Mouse (Mus musculus) intestine, embryonic 16.5 days (tissue): ENCODE measurements around the gene Ccdc107. TPM values are rescaled to one million over a fixed set of nuclear protein-coding genes. Genes with fewer than 3 reads are reported as not detected.

ENCODE experiments used
- ATAC-seq: fragments of 200-750 bp; cut with Nextera tagmentation; 2 replicates; pipeline ENCODE4 v1.8.0; 2017; ENCODE audit warnings: moderate TSS enrichment, moderate library complexity
- H3K27ac ChIP-seq: fragments of 300-500 bp; sonication (generic); 2 replicates; pipeline ENCODE4 v1.5.1; 2014; ENCODE audit warnings: mild to moderate bottlenecking, low read length
- H3K27me3 ChIP-seq: fragments of 300-500 bp; sonication (generic); replicated peaks from 2 replicates; pipeline ENCODE4 v1.6.1; 2014; ENCODE audit warnings: low read length, control low read depth, mixed read lengths; ENCODE audit not compliant: control insufficient read depth, insufficient read depth
- H3K36me3 ChIP-seq: fragments of 300-500 bp; sonication (generic); 2 replicates; pipeline ENCODE4 v1.6.1; 2014; ENCODE audit warnings: low read length, control low read depth; ENCODE audit not compliant: control insufficient read depth, insufficient read depth
- H3K4me1 ChIP-seq: fragments of 300-500 bp; sonication (generic); 2 replicates; pipeline ENCODE4 v1.6.1; 2014; ENCODE audit warnings: low read length, control low read depth, mixed read lengths; ENCODE audit not compliant: control insufficient read depth, insufficient read depth
- H3K4me2 ChIP-seq: fragments of 300-500 bp; sonication (generic); 2 replicates; pipeline ENCODE4 v1.6.1; 2014; ENCODE audit warnings: low read depth, low read length, control low read depth
- H3K4me3 ChIP-seq: fragments of 300-500 bp; sonication (generic); 2 replicates; pipeline ENCODE4 v1.5.1; 2014; ENCODE audit warnings: mild to moderate bottlenecking, low read length
- H3K9ac ChIP-seq: fragments of 300-500 bp; sonication (generic); 2 replicates; pipeline ENCODE4 v1.6.1; 2014; ENCODE audit warnings: low read depth, low read length
- H3K9me3 ChIP-seq: fragments of 300-500 bp; sonication (generic); 2 replicates; pipeline ENCODE4 v1.6.1; 2016; ENCODE audit warnings: low read length, control low read depth; ENCODE audit not compliant: control insufficient read depth
- WGBS: fragments of 180-500 bp; shearing (Covaris S2); extraction: QIAGEN DNeasy Blood & Tissue Kit; methylation state at CpG from one replicate; pipeline ENCODE4 v1.1.7; 2014; 5-methylcytosine and 5-hydroxymethylcytosine counted together
- polyA plus RNA-seq: library from polyadenylated mRNA; unstranded; fragments of >200 nt; fragmentation: Nextera tagmentation; extraction: Ambion mirVana; gene quantifications from 2 replicates; pipeline ENCODE4 v1.2.1, GENCODE M21; 2015

The Ccdc107 gene
- polyA plus RNA-seq, 1 experiment from 2014 or later: 102 TPM

GRCm38 (mm10) chr4:43536031-43536430 lies 43.3 kb downstream of the Ccdc107 start:
- no peak for ATAC-seq
- H3K27me3 ChIP-seq: no peaks in the 10 kb centered on the region
- no peak overlapping the region for H3K4me2 ChIP-seq
- H3K27ac ChIP-seq: no peak overlapping the region
- 94% methylated on average over 9 of the region's 9 CpGs for WGBS
- H3K9me3 ChIP-seq: no peaks in the 10 kb centered on the region
- H3K36me3 ChIP-seq: peaks cover 57% of the 10 kb centered on the region
- no peak overlapping the region for H3K9ac ChIP-seq
- no peaks in the 10 kb centered on the region for H3K4me1 ChIP-seq
- H3K4me3 ChIP-seq: no peak overlapping the region

DNA sequence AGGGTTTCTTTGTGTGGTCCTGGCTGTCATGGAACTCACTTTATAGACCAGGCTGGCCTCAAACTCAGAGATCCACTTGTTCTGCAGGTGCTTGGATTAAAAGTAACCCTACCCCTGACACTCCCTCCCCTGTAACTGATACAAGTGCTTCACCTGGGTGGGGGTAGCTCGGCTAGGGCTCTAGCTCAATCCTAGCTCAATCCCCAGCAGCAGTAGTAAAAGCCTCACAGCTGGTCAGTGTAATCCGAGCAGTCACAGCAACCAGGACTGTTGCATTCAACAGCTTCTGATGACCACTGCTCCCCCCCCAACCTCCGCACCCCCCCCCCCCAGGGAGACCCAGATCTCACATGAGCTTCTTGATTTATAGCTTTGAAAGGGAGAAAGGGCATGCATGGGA lies 49.3 kb downstream of the Ccdc107 start:
- Histone ChIP-seq H3K4me2 (no peak overlapping the region), H3K27me3 (no peaks in the 10 kb centered on the region), H3K36me3 (peaks cover 70% of the 10 kb centered on the region), H3K27ac (no peak overlapping the region), H3K9ac (no peak overlapping the region), H3K9me3 (no peaks in the 10 kb centered on the region), H3K4me3 (no peak overlapping the region), H3K4me1 (no peaks in the 10 kb centered on the region)
- 79% methylated on average over 3 of the region's 3 CpGs for WGBS
- no peak for ATAC-seq

Other genes starting within 250 kb of the Ccdc107 start
- 1.2 and 1.4 TPM in 2 replicates for gene Atp8b5, start 225.7 kb upstream of the Ccdc107 start, polyA plus RNA-seq
- 11.8 and 13.0 TPM in 2 replicates for gene Rusc2, start 110.9 kb upstream of the Ccdc107 start, polyA plus RNA-seq
- 0.10 and 0.24 TPM in 2 replicates for gene Fam166b, start 63.8 kb upstream of the Ccdc107 start, polyA plus RNA-seq
- gene Tesk1, start 51.0 kb upstream of the Ccdc107 start, polyA plus RNA-seq: 1.7 and 2.2 TPM in 2 replicates
- 2.5 and 2.6 TPM in 2 replicates for gene Cd72, start 38.3 kb upstream of the Ccdc107 start, polyA plus RNA-seq
- gene Sit1, start 9.2 kb upstream of the Ccdc107 start, polyA plus RNA-seq: not detected in 2 replicates
- 40.9 and 49.7 TPM in 2 replicates for gene Arhgef39, start 6.8 kb downstream of the Ccdc107 start, polyA plus RNA-seq
- 25.0 and 25.2 TPM in 2 replicates for gene Car9, start 14.1 kb downstream of the Ccdc107 start, polyA plus RNA-seq
- gene Tpm2, start 30.9 kb downstream of the Ccdc107 start, polyA plus RNA-seq: 574 and 599 TPM in 2 replicates
- 78.7 and 80.5 TPM in 2 replicates for gene Creb3, start 69.4 kb downstream of the Ccdc107 start, polyA plus RNA-seq
- 41.2 and 41.9 TPM in 2 replicates for gene Tln1, start 69.8 kb downstream of the Ccdc107 start, polyA plus RNA-seq
- gene Rgp1, start 85.8 kb downstream of the Ccdc107 start, polyA plus RNA-seq: 18.2 and 19.5 TPM in 2 replicates
- 12.5 and 12.9 TPM in 2 replicates for gene Gba2, start 86.0 kb downstream of the Ccdc107 start, polyA plus RNA-seq
- 1.0 TPM in 1 of 2 replicates, not detected in the other for gene Msmp, start 91.6 kb downstream of the Ccdc107 start, polyA plus RNA-seq
- gene Npr2, start 139.0 kb downstream of the Ccdc107 start, polyA plus RNA-seq: 4.9 and 6.2 TPM in 2 replicates
- gene Spag8, start 160.7 kb downstream of the Ccdc107 start, polyA plus RNA-seq: 0.60 and 1.3 TPM in 2 replicates
- gene Hint2, start 163.6 kb downstream of the Ccdc107 start, polyA plus RNA-seq: 187 and 208 TPM in 2 replicates
- 3.3 and 3.4 TPM in 2 replicates for gene Tmem8b, start 176.1 kb downstream of the Ccdc107 start, polyA plus RNA-seq
- gene Fam221b, start 176.2 kb downstream of the Ccdc107 start, polyA plus RNA-seq: 1.6 and 2.2 TPM in 2 replicates
- not detected in 2 replicates for gene Olfr70, start 207.9 kb downstream of the Ccdc107 start, polyA plus RNA-seq
- not detected in 2 replicates for gene Olfr71, start 217.4 kb downstream of the Ccdc107 start, polyA plus RNA-seq
- gene Hrct1, start 234.3 kb downstream of the Ccdc107 start, polyA plus RNA-seq: 1.1 TPM in 2 replicates
- gene Spaar, start 237.1 kb downstream of the Ccdc107 start, polyA plus RNA-seq: 0.12 and 0.15 TPM in 2 replicates